Mouse (Mus musculus) C2C12 (cell line): ENCODE data around the gene Derl3. TPM values are rescaled to one million over a fixed set of nuclear protein-coding genes. Genes with fewer than 3 reads are reported as not detected.

Source experiments
- H3K27me3 ChIP-seq: one replicate; pipeline ENCODE4 v1.6.1; 2011; ENCODE audit not compliant: control insufficient read depth, insufficient read depth, insufficient read length
- H3K36me3 ChIP-seq: one replicate; pipeline ENCODE4 v1.6.1; 2011; ENCODE audit not compliant: control insufficient read depth, insufficient read depth
- H3K4me3 ChIP-seq: one replicate; pipeline ENCODE4 v1.5.1; 2011; ENCODE audit warnings: mild to moderate bottlenecking, control low read depth; ENCODE audit not compliant: poor library complexity, insufficient read depth, severe bottlenecking
- H3K79me2 ChIP-seq: one replicate; pipeline ENCODE4 v1.6.1; 2011; ENCODE audit not compliant: control insufficient read depth, insufficient read depth
- H3K79me3 ChIP-seq: one replicate; pipeline ENCODE4 v1.6.1; 2011; ENCODE audit warnings: low read depth, control low read depth
- H3ac ChIP-seq: one replicate; pipeline ENCODE3; 2011; ENCODE audit warnings: low read depth; ENCODE audit not compliant: control insufficient read depth, insufficient read length
- CEBPB ChIP-seq: IDR thresholded peaks from one replicate; pipeline ENCODE4 v1.6.1; 2011; ENCODE audit warnings: low read depth, mild to moderate bottlenecking, control low read depth, moderate library complexity
- CTCF ChIP-seq: IDR thresholded peaks from one replicate; pipeline ENCODE4 v1.5.1; 2011; ENCODE audit not compliant: control insufficient read depth, insufficient read depth, insufficient read length
- FOSL1 ChIP-seq: IDR thresholded peaks from one replicate; pipeline ENCODE4 v1.8.0; 2011; ENCODE audit warnings: mild to moderate bottlenecking, low read length; ENCODE audit not compliant: poor library complexity, insufficient read depth, severe bottlenecking
- MAX ChIP-seq: IDR thresholded peaks from one replicate; pipeline ENCODE4 v1.6.1; 2011; ENCODE audit warnings: mild to moderate bottlenecking, control low read depth
- MYOD1 ChIP-seq: IDR thresholded peaks from one replicate; pipeline ENCODE4 v1.6.1; 2011; ENCODE audit warnings: low read depth; ENCODE audit not compliant: control insufficient read depth, insufficient read length
- MYOG ChIP-seq: IDR thresholded peaks from one replicate; pipeline ENCODE4 v1.6.1; 2011; ENCODE audit not compliant: control insufficient read depth, insufficient read length; ENCODE audit errors: extremely low read depth
- USF1 ChIP-seq: IDR thresholded peaks from one replicate; pipeline ENCODE4 v1.6.1; 2011; ENCODE audit warnings: low read depth, mild to moderate bottlenecking, control low read depth, moderate library complexity
- polyA plus RNA-seq: library from polyadenylated mRNA; unstranded; fragments of >200 nt; fragmentation: generic; extraction: Trizol; gene quantifications from one replicate; pipeline ENCODE4 v1.2.1, GENCODE M21; 2012; ENCODE audit warnings: missing spikeins

Gene Derl3
- polyA plus RNA-seq, 1 experiment, result 0.25 TPM

DNA sequence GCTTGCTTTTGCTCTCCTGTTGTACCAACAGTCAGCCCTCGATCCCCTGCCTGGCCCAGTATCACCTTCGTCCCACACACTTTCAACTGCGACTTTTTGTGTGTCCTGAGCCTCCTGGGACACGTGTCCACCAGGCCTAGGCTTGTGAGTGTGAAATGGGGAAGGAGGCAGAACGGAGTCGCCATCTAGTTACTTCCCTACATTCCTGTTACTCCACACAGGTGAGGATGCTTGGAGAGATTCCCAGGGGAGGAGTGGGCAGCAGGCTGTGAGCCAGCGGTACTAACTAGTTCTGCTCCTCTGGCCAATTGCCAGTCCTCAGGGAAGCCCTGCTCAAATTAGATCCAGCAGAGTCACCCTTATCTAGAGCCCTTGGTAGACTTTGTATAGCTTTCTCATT lies 32.5 kb upstream of the Derl3 start:
- peaks cover 22% of the 10 kb centered on the region for H3K36me3 ChIP-seq
- no peak overlapping the region for H3K4me3 ChIP-seq
- no peak overlapping the region for H3ac ChIP-seq
- H3K79me3 ChIP-seq, result peaks cover 14% of the 10 kb centered on the region
- no peaks in the 10 kb centered on the region for H3K27me3 ChIP-seq
- peaks cover 28% of the 10 kb centered on the region for H3K79me2 ChIP-seq
- no peak for TF ChIP-seq FOSL1
- TF ChIP-seq MYOD1, result no peak
- no peak for TF ChIP-seq CTCF
- TF ChIP-seq USF1, result no peak
- TF ChIP-seq MYOG, result no peak
- TF ChIP-seq CEBPB, result no peak
- TF ChIP-seq MAX, result no peak

DNA sequence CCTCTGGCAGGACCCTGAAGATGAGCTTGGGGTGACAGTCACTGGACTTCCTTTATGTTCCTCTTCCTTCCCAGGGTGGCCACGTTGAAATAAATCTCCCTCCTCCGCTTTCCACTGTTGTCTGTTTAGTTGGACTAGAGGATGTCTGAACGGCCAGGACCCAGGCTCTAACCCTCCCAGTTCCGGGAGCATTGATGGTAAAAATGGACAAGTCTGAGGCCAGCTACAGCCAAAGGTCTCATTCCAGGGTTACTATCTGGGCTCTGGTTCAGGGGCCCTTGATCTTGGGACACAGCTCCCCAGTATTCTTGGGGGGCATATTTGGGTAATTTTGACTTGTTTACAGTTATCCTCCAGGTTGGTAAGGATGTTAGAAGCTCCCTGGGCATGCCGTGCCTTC lies 31.6 kb upstream of the Derl3 start:
- Histone ChIP-seq H3K27me3 (no peaks in the 10 kb centered on the region), H3K36me3 (peaks cover 20% of the 10 kb centered on the region), H3K79me3 (peaks cover 14% of the 10 kb centered on the region), H3ac (no peak overlapping the region), H3K4me3 (no peak overlapping the region), H3K79me2 (peaks cover 28% of the 10 kb centered on the region)
- no peak for TF ChIP-seq FOSL1
- no peak for TF ChIP-seq CEBPB
- TF ChIP-seq MYOG, result no peak
- TF ChIP-seq USF1, result no peak
- no peak for TF ChIP-seq MAX
- TF ChIP-seq CTCF, result no peak
- no peak for TF ChIP-seq MYOD1

DNA sequence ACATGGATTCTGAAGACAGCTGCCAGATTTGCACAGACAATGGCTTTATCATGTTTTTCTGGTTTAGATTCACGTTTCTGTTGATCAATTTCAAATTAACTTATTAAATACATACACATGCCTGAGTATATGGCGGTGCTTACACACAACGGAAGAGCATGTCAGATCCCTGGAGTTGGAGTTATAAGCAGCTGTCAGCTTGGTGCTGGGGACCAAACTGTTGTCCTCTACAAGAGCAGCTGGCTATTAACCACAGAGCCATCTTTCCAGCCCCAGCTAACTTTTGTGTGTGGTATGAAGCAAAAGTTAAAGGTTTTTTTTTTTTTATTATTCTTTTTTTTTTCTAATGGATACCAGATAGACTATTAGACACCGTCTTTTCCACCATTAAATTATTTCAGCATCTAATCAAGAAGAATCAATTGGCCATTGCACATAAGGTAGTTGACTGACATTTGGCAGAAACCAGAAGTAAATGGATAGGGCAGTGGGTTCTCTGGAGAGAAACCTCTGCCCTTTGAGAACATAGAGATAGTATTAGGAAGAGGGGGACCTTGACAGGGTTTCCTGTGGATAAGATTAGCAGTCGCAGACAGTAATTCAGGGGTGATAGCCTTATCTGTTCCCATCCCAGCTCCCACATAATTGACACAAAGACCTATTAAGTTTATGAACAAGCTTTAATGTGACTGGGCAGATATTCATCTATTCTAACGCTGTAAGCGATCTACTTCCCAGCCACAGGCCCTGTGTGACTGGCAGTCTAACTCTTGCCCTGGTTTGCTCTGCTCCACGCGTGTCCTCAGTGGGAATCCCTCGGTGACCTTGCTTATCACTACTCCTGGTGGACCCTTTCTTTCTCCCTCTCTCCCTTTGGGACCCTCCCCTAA lies 20.9 kb upstream of the Derl3 start:
- peak overlapping the region; percentile 28 for H3ac ChIP-seq
- H3K27me3 ChIP-seq, result no peaks in the 10 kb centered on the region
- no peaks in the 10 kb centered on the region for H3K79me3 ChIP-seq
- TF ChIP-seq MAX (no peak), USF1 (no peak), MYOG (no peak), CEBPB (no peak), FOSL1 (no peak), MYOD1 (no peak), CTCF (no peak)
- no peaks in the 10 kb centered on the region for H3K36me3 ChIP-seq
- peak overlapping the region; percentile 21 for H3K4me3 ChIP-seq
- H3K79me2 ChIP-seq, result no peaks in the 10 kb centered on the region

DNA sequence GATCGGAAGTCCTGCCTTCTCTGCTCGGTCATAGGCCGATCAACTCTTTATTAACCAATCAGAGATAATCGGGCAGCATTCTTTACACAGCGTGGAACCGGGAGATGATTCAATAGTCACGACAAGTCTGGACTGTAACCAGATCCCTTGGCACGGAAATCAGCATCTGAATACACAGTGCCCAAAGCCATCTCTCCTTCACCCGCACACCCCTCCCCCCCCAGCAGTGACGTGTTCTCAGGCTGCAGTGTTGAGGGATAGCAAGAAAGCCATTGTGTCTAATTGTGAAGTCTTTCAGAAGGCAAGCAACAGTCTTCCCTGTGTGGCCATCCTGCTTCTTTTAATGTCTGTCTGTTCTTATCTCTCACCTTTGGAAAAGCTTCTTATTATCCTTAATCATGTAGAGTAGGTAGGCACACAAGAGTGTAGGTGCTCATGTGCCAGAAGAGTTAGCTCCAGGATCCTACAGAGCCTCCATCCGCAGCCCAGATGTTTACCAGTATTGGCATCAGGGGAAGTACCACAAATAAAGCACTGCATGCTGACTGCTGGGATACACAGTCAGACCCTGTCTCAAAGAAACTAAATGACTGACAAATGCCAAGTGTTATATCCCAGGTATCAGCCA lies 20.2 kb upstream of the Derl3 start:
- no peaks in the 10 kb centered on the region for H3K36me3 ChIP-seq

DNA sequence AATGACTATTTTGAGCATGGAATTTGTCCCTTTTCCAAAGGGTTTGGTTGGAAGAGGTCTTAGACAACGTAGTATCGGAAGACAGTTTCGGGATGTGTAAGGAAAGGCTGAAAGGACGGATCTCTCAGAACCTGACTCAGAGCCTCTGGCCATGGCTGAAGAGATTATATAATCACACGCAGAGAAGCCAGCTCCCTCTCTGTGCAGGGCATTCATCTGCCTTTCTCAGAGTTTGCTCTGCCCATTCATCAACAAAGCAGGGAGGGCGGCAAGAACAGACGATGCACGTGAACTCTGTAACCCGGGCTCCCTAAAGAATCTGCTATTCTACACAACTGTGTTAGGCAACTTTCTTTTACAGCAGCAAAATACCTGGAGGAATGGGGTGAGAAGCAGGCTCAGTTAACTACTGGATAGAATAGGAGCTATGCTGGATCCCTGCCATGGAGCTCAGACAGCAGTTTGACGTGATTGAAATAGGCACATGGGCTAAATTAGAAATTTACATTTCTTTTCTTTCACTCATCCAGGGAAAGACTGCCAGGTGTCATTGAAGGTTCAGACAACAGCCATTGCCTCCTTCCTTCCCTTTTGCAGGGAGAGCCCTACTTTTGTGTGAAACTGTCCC lies 19.6 kb upstream of the Derl3 start:
- no peak overlapping the region for H3K4me3 ChIP-seq
- H3ac ChIP-seq, result no peak overlapping the region
- no peaks in the 10 kb centered on the region for H3K79me2 ChIP-seq
- H3K36me3 ChIP-seq, result no peaks in the 10 kb centered on the region
- no peak for TF ChIP-seq CEBPB
- no peak for TF ChIP-seq MYOG
- no peak for TF ChIP-seq MAX
- TF ChIP-seq CTCF, result no peak
- TF ChIP-seq USF1, result no peak
- TF ChIP-seq MYOD1, result no peak
- no peak for TF ChIP-seq FOSL1
- H3K27me3 ChIP-seq, result no peaks in the 10 kb centered on the region
- no peaks in the 10 kb centered on the region for H3K79me3 ChIP-seq

More for the DNA sequence above, 20.2 kb upstream of the Derl3 start:
- H3K79me2 ChIP-seq, result no peaks in the 10 kb centered on the region
- H3ac ChIP-seq, result no peak overlapping the region
- peak overlapping the region; percentile 21 for H3K4me3 ChIP-seq
- no peaks in the 10 kb centered on the region for H3K27me3 ChIP-seq
- H3K79me3 ChIP-seq, result no peaks in the 10 kb centered on the region
- TF ChIP-seq USF1 (no peak), MAX (no peak), MYOG (no peak), MYOD1 (no peak), CTCF (no peak), FOSL1 (no peak), CEBPB (no peak)
